Mouse (Mus musculus): ENCODE measurements around the gene Cnih3. TPM values are rescaled to one million over a fixed set of nuclear protein-coding genes. Genes with fewer than 3 reads are reported as not detected.
A peak's percentile ranks its signal among the peaks of the same experiment; 100 is the strongest.

The Cnih3 gene
- polyA plus RNA-seq, 1 experiment from 2014 or later, result 5.1 TPM

- WGBS, result 88% methylated on average over 10 of the region's 10 CpGs
- H3K4me2 ChIP-seq (replicated peaks), result no peak overlapping the region
These were observed 24.6 kb upstream of the Cnih3 start for GRCm38 (mm10) chr1:181327636-181328420.

DNA sequence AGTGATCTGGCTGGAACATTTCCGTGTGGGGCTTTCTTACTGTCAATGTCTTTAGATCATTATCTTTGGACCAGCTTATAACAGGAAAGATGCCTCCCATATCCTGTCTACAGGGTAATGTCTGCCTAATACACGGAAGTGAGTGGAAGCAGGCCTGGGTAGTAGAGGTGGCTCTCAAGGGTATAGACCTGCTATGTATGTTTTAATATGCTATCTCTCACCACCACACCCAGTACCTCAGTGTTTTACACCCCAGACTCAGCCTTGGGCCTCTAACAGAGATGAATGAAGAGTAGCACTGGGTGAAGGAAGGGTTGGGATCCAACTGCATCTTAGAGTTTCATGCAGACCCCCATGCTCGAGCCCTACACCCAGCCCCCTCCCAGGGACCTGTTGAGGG, 23.3 kb upstream of the Cnih3 start:
- Histone ChIP-seq H3K4me1 (no peaks in the 10 kb centered on the region), H3K9me3 (replicated peaks) (no peaks in the 10 kb centered on the region), H3K4me3 (no peak overlapping the region), H3K9ac (no peak overlapping the region), H3K27me3 (no peaks in the 10 kb centered on the region), H3K4me2 (replicated peaks) (no peak overlapping the region), H3K36me3 (no peaks in the 10 kb centered on the region), H3K27ac (no peak overlapping the region)
- WGBS, result 79% methylated on average over 3 of the region's 3 CpGs
- no peak for ATAC-seq (ENCODE audit: low FRiP score)

More at GRCm38 (mm10) chr1:181327636-181328420, 24.6 kb upstream of the Cnih3 start:
- Histone ChIP-seq H3K36me3 (no peaks in the 10 kb centered on the region), H3K9me3 (replicated peaks) (no peaks in the 10 kb centered on the region), H3K4me3 (no peak overlapping the region), H3K4me1 (no peaks in the 10 kb centered on the region), H3K27me3 (no peaks in the 10 kb centered on the region), H3K27ac (no peak overlapping the region), H3K9ac (no peak overlapping the region)
- no peak for ATAC-seq (ENCODE audit: low FRiP score)

DNA sequence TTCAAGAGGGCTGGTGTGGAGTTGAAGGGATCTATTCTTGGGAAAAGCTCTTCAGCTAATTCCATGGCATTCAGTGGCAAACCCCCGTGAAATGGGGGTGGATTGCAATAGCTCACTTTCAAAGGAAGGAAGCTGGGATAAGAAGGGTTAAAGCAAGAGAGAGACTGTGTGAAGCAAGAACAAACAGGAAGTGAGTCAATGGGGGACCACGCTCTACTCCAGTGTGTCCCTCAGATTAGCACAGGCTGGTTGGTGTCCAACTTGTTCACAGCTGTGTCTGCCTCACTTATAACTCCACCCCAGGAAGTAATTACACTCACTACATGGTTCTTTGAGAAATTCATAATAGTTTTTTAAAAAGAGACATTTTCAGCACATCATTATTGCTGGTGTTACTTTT, 19.8 kb upstream of the Cnih3 start:
- H3K4me1 ChIP-seq, result no peaks in the 10 kb centered on the region
- WGBS, result 50% methylated on average over 2 of the region's 2 CpGs
- H3K9ac ChIP-seq, result no peak overlapping the region
- no peak overlapping the region for H3K4me2 ChIP-seq (replicated peaks)
- H3K27me3 ChIP-seq, result no peaks in the 10 kb centered on the region
- H3K4me3 ChIP-seq, result no peak overlapping the region
- no peak overlapping the region for H3K27ac ChIP-seq
- no peaks in the 10 kb centered on the region for H3K9me3 ChIP-seq (replicated peaks)
- no peaks in the 10 kb centered on the region for H3K36me3 ChIP-seq
- no peak for ATAC-seq (ENCODE audit: low FRiP score)

- Histone ChIP-seq H3K9ac (no peak overlapping the region), H3K9me3 (replicated peaks) (no peaks in the 10 kb centered on the region), H3K27ac (no peak overlapping the region), H3K4me1 (no peaks in the 10 kb centered on the region), H3K4me3 (no peak overlapping the region), H3K27me3 (no peaks in the 10 kb centered on the region), H3K36me3 (no peaks in the 10 kb centered on the region), H3K4me2 (replicated peaks) (no peak overlapping the region)
- ATAC-seq (ENCODE audit: low FRiP score), result no peak
- WGBS, result 89% methylated on average over 6 of the region's 6 CpGs
These were observed 18.0 kb upstream of the Cnih3 start for GRCm38 (mm10) chr1:181334329-181335018.

DNA sequence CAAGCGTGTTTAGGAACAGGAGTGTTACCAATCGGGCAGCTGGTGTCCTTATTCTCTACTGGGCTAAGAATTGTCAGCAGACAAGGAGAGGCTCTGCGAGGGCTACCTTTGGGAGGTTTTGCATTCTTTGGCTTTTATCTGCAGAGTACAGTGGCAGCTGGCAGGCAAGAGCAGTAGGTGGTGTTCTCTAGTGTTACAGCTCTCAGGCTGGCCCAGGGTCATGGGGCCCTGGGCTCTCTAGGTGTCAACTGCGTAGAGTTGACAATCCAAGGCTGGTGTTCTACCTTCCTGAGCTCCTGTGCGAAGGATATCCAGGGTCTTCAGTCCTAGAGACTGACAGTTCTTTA, 17.4 kb upstream of the Cnih3 start:
- Histone ChIP-seq H3K9ac (no peak overlapping the region), H3K27ac (no peak overlapping the region), H3K36me3 (no peaks in the 10 kb centered on the region), H3K27me3 (no peaks in the 10 kb centered on the region), H3K4me3 (no peak overlapping the region), H3K4me1 (no peaks in the 10 kb centered on the region), H3K9me3 (replicated peaks) (no peaks in the 10 kb centered on the region), H3K4me2 (replicated peaks) (no peak overlapping the region)
- WGBS, result 94% methylated on average over 5 of the region's 5 CpGs
- no peak for ATAC-seq (ENCODE audit: low FRiP score)

GRCm38 (mm10) chr1:181335388-181335787, 17.0 kb upstream of the Cnih3 start:
- Histone ChIP-seq H3K27ac (no peak overlapping the region), H3K27me3 (no peaks in the 10 kb centered on the region), H3K4me3 (no peak overlapping the region), H3K36me3 (no peaks in the 10 kb centered on the region), H3K9me3 (replicated peaks) (no peaks in the 10 kb centered on the region), H3K9ac (no peak overlapping the region), H3K4me2 (replicated peaks) (no peak overlapping the region), H3K4me1 (no peaks in the 10 kb centered on the region)
- no peak for ATAC-seq (ENCODE audit: low FRiP score)
- 80% methylated on average over 4 of the region's 4 CpGs for WGBS

- Histone ChIP-seq H3K4me3 (no peak overlapping the region), H3K9ac (no peak overlapping the region), H3K27me3 (no peaks in the 10 kb centered on the region), H3K4me1 (no peaks in the 10 kb centered on the region), H3K4me2 (replicated peaks) (no peak overlapping the region), H3K9me3 (replicated peaks) (no peaks in the 10 kb centered on the region), H3K36me3 (no peaks in the 10 kb centered on the region), H3K27ac (no peak overlapping the region)
- no peak for ATAC-seq (ENCODE audit: low FRiP score)
- 85% methylated on average over 6 of the region's 6 CpGs for WGBS
These were observed 15.6 kb upstream of the Cnih3 start for GRCm38 (mm10) chr1:181336857-181337256.

DNA sequence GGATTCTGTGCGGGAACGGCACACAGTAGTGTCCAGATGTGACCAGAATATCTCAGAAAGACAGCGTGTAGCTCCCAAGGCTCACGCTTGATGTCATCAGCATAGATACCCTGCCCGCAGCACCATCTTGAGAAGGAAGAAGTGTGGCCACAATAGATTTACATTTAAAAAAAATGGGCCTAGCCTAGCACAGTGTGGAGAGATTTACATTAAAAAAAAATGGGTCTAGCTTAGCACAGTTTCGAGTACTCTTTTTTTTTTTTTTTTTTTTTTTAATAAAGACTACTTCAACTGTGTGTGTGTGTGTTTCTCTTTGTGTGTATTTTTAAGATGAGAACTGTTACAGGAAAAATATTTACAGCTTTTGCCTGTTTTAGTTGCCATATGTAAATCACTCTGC, 13.3 kb upstream of the Cnih3 start:
- no peak overlapping the region for H3K27ac ChIP-seq
- no peak for ATAC-seq (ENCODE audit: low FRiP score)
- H3K4me2 ChIP-seq (replicated peaks), result no peak overlapping the region
- no peaks in the 10 kb centered on the region for H3K4me1 ChIP-seq
- no peaks in the 10 kb centered on the region for H3K36me3 ChIP-seq
- 85% methylated on average over 6 of the region's 6 CpGs for WGBS
- no peaks in the 10 kb centered on the region for H3K9me3 ChIP-seq (replicated peaks)
- H3K4me3 ChIP-seq, result no peak overlapping the region
- H3K9ac ChIP-seq, result no peak overlapping the region
- no peaks in the 10 kb centered on the region for H3K27me3 ChIP-seq

DNA sequence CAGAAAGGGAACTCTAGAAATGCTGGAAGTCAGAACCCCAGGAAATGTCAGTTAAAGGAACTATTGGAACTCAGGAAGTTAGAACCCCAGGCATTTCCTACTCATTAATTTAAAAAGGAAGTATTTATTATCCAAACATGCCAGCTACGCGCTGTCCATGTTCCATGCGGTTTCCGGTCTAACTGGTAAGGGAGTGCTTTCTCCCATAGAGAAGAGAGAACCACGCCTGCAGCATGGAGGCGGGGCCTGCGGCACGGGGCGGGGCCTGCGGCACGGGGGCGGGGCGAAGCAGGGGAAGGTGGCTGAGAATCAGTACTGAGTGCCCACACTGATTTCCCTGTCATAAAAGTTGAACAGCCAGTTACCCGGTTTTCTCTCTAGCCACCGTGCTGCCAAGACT, 6.9 kb upstream of the Cnih3 start:
- 33% methylated on average over 15 of the region's 15 CpGs for WGBS

GRCm38 (mm10) chr1:181352043-181352366, 423 bp upstream of the Cnih3 start:
- Histone ChIP-seq H3K27me3 (peaks cover 51% of the 10 kb centered on the region), H3K4me1 (peaks cover 19% of the 10 kb centered on the region), H3K4me2 (replicated peaks) (peak overlapping the region; percentile 100), H3K27ac (no peak overlapping the region), H3K36me3 (no peaks in the 10 kb centered on the region), H3K9me3 (replicated peaks) (no peaks in the 10 kb centered on the region), H3K4me3 (peak overlapping the region; percentile 58), H3K9ac (peak overlapping the region; percentile 62)
- ATAC-seq (ENCODE audit: low FRiP score), result no peak; the same call in 1 of the 2 replicates
- 10% methylated on average over 3 of the region's 3 CpGs for WGBS

More for the DNA sequence above, 6.9 kb upstream of the Cnih3 start:
- H3K9me3 ChIP-seq (replicated peaks), result no peaks in the 10 kb centered on the region
- H3K4me1 ChIP-seq, result no peaks in the 10 kb centered on the region
- no peak for ATAC-seq (ENCODE audit: low FRiP score)
- no peaks in the 10 kb centered on the region for H3K36me3 ChIP-seq
- no peak overlapping the region for H3K9ac ChIP-seq
- H3K27ac ChIP-seq, result no peak overlapping the region
- H3K27me3 ChIP-seq, result no peaks in the 10 kb centered on the region; the same call in 1 of the 2 replicates
- no peak overlapping the region for H3K4me3 ChIP-seq
- no peak overlapping the region for H3K4me2 ChIP-seq (replicated peaks)

GRCm38 (mm10) chr1:181353200-181354097, 1.0 kb downstream of the Cnih3 start:
- peaks cover 51% of the 10 kb centered on the region for H3K27me3 ChIP-seq
- no peak overlapping the region for H3K27ac ChIP-seq
- H3K4me3 ChIP-seq, result peak overlapping the region; percentile 58
- peak overlapping the region; percentile 62 for H3K9ac ChIP-seq
- peak; percentile 38 for ATAC-seq (ENCODE audit: low FRiP score)
- H3K36me3 ChIP-seq, result no peaks in the 10 kb centered on the region
- 4% methylated on average over 33 of the region's 33 CpGs for WGBS
- H3K4me2 ChIP-seq (replicated peaks), result peak overlapping the region; percentile 100
- H3K9me3 ChIP-seq (replicated peaks), result no peaks in the 10 kb centered on the region
- peaks cover 19% of the 10 kb centered on the region for H3K4me1 ChIP-seq

GRCm38 (mm10) chr1:181355683-181356082, 3.3 kb downstream of the Cnih3 start:
- Histone ChIP-seq H3K4me3 (no peak overlapping the region), H3K27me3 (peaks cover 51% of the 10 kb centered on the region), H3K4me1 (peaks cover 19% of the 10 kb centered on the region), H3K9me3 (replicated peaks) (no peaks in the 10 kb centered on the region), H3K36me3 (no peaks in the 10 kb centered on the region), H3K27ac (no peak overlapping the region), H3K9ac (no peak overlapping the region), H3K4me2 (replicated peaks) (no peak overlapping the region)
- WGBS, result 83% methylated on average over 5 of the region's 5 CpGs
- no peak for ATAC-seq (ENCODE audit: low FRiP score)

All from hindbrain, embryonic 12.5 days (tissue).